Mouse (Mus musculus) myocyte (in vitro differentiated cells): Measurements from ENCODE around the gene Skp1a. TPM values are rescaled to one million over a fixed set of nuclear protein-coding genes. Genes with fewer than 3 reads are reported as not detected.

Experiments used
- H3K27me3 ChIP-seq: one replicate; pipeline ENCODE4 v1.6.1; 2011; ENCODE audit not compliant: control insufficient read depth, insufficient read depth, insufficient read length
- H3K36me3 ChIP-seq: one replicate; pipeline ENCODE4 v1.6.1; 2011; ENCODE audit not compliant: control insufficient read depth, insufficient read depth
- H3K4me2 ChIP-seq: one replicate; pipeline ENCODE4 v1.6.1; 2011; ENCODE audit warnings: low read depth, control low read depth
- H3K4me3 ChIP-seq: one replicate; pipeline ENCODE4 v1.5.1; 2011; ENCODE audit warnings: mild to moderate bottlenecking, control low read depth, moderate library complexity
- H3K79me2 ChIP-seq: one replicate; pipeline ENCODE4 v1.6.1; 2011; ENCODE audit not compliant: control insufficient read depth, insufficient read depth
- H3ac ChIP-seq: one replicate; pipeline ENCODE4 v1.6.1; 2011; ENCODE audit not compliant: control insufficient read depth, insufficient read length
- CEBPB ChIP-seq: IDR thresholded peaks from 2 replicates; pipeline ENCODE4 v1.6.1; 2011; ENCODE audit warnings: mild to moderate bottlenecking, moderate library complexity; ENCODE audit not compliant: poor library complexity, insufficient read depth, severe bottlenecking
- E2F4 ChIP-seq: IDR thresholded peaks from one replicate; pipeline ENCODE4 v1.6.1; 2011; ENCODE audit warnings: mild to moderate bottlenecking, control low read depth, moderate library complexity; ENCODE audit not compliant: insufficient read depth
- MAX ChIP-seq: IDR thresholded peaks from one replicate; pipeline ENCODE4 v1.6.1; 2011; ENCODE audit warnings: low read depth, mild to moderate bottlenecking, control low read depth
- MYOD1 ChIP-seq, 3 experiments: IDR thresholded peaks; one replicate each; pipeline ENCODE4 v1.6.1; 2011; ENCODE audit warnings: control low read depth in 2 of 3, low read depth in 2 of 3, mild to moderate bottlenecking in 2 of 3, moderate library complexity in 1 of 3; ENCODE audit not compliant: insufficient read length in 2 of 3, control insufficient read depth in 1 of 3
- MYOG ChIP-seq, 3 experiments: IDR thresholded peaks; one replicate each; pipeline ENCODE4 v1.6.1; 2011; ENCODE audit warnings: control low read depth in 2 of 3, low read depth in 2 of 3, mild to moderate bottlenecking in 2 of 3; ENCODE audit not compliant: insufficient read length in 2 of 3, control insufficient read depth in 1 of 3, insufficient read depth in 1 of 3
- POLR2A ChIP-seq: IDR thresholded peaks from one replicate; pipeline ENCODE4 v1.6.1; 2011; ENCODE audit warnings: low read depth, mild to moderate bottlenecking, control low read depth, moderate library complexity; ENCODE audit not compliant: insufficient read length
- POLR2AphosphoS2 ChIP-seq: IDR thresholded peaks from one replicate; pipeline ENCODE4 v1.6.1; 2011; ENCODE audit warnings: low read depth, control low read depth; ENCODE audit not compliant: insufficient read length
- REST ChIP-seq: IDR thresholded peaks from one replicate; pipeline ENCODE4 v1.6.1; 2011; ENCODE audit warnings: mild to moderate bottlenecking, control low read depth, moderate library complexity; ENCODE audit not compliant: insufficient read depth, insufficient read length
- SRF ChIP-seq: IDR thresholded peaks from one replicate; pipeline ENCODE4 v1.6.1; 2011; ENCODE audit warnings: low read depth; ENCODE audit not compliant: control insufficient read depth, insufficient read length
- TCF12 ChIP-seq: IDR thresholded peaks from one replicate; pipeline ENCODE4 v1.6.1; 2011; ENCODE audit warnings: mild to moderate bottlenecking, control low read depth; ENCODE audit not compliant: poor library complexity, insufficient read depth, severe bottlenecking
- TCF3 ChIP-seq: IDR thresholded peaks from one replicate; pipeline ENCODE4 v1.6.1; 2011; ENCODE audit warnings: low read depth, control low read depth; ENCODE audit not compliant: insufficient read length
- USF1 ChIP-seq: IDR thresholded peaks from one replicate; pipeline ENCODE4 v1.6.1; 2011; ENCODE audit warnings: low read depth, mild to moderate bottlenecking, control low read depth, moderate library complexity
- polyA plus RNA-seq: library from polyadenylated mRNA; unstranded; fragments of >200 nt; fragmentation: generic; extraction: Trizol; gene quantifications from one replicate; pipeline ENCODE4 v1.2.1, GENCODE M21; 2012; ENCODE audit warnings: missing spikeins

Skp1a gene
- polyA plus RNA-seq, 1 experiment, result 168 TPM

- H3K36me3 ChIP-seq, result no peaks in the 10 kb centered on the region
- no peak overlapping the region for H3ac ChIP-seq
- H3K27me3 ChIP-seq, result no peaks in the 10 kb centered on the region
- H3K4me3 ChIP-seq, result no peak overlapping the region
- TF ChIP-seq CEBPB (no peak), MAX (no peak)
- peaks cover 7% of the 10 kb centered on the region for H3K79me2 ChIP-seq
- no peak overlapping the region for H3K4me2 ChIP-seq
Measured at GRCm38 (mm10) chr11:52227466-52228226, 4.1 kb upstream of the Skp1a start.

DNA sequence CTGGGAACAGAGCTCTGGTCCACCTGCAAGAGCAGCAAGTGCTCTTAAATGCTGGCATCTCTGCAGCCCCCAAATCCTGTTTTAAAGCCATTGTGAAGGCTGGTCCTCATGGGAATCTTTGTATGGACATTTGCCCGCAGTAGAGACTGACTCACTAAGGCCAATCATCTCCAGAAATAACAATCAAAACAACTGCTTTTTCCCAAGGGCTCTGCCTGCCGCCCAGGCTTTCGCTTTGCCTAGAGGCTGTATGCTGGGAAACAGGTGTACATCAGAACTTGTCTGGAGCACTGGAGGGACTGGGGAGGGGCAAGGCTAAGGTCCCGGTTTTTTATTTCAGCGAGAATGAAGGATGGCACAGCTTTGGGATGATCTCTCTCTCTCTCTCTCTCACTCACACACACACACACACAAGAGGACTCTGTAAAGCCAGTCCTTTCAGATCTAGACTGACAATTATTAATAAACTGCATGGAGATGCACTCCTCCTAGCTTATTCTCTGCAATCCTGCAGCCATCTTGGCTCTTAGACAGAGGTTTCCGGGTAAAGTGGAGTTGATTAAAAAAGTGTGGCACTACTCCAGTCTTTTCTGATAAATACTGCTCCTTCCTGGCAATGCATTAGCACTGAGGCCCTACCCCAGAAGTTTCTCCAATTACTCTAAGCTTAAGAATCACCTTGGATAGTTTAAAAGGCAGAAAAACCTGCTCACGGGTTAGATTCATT lies 2.9 kb upstream of the Skp1a start:
- Histone ChIP-seq H3ac (no peak overlapping the region), H3K4me2 (peak overlapping the region; percentile 70), H3K4me3 (no peak overlapping the region), H3K27me3 (no peaks in the 10 kb centered on the region), H3K36me3 (no peaks in the 10 kb centered on the region), H3K79me2 (peaks cover 20% of the 10 kb centered on the region)
- TF ChIP-seq TCF12 (no peak), POLR2AphosphoS2 (no peak), MYOG (IDR thresholded peaks at IDR 0.05; ENCODE audit: control insufficient read depth in 1 of 3, insufficient read depth in 1 of 3, insufficient read length in 2 of 3, low read depth in 2 of 3) (peak in 2 of 3 experiments; percentile 39 to 52), SRF (no peak), MYOD1 (IDR thresholded peaks at IDR 0.05; ENCODE audit: control insufficient read depth in 1 of 3, insufficient read length in 2 of 3, low read depth in 2 of 3) (peak; percentile 27 to 73 (median 57))

- Histone ChIP-seq H3ac (no peak overlapping the region), H3K4me3 (peak overlapping the region; percentile 82)
- TF ChIP-seq CEBPB (no peak), MAX (no peak), USF1 (no peak), TCF12 (no peak), POLR2A (no peak), MYOG (IDR thresholded peaks at IDR 0.05; ENCODE audit: control insufficient read depth in 1 of 3, insufficient read depth in 1 of 3, insufficient read length in 2 of 3, low read depth in 2 of 3) (no peak)
Measured at GRCm38 (mm10) chr11:52230694-52231093, 1.1 kb upstream of the Skp1a start.

DNA sequence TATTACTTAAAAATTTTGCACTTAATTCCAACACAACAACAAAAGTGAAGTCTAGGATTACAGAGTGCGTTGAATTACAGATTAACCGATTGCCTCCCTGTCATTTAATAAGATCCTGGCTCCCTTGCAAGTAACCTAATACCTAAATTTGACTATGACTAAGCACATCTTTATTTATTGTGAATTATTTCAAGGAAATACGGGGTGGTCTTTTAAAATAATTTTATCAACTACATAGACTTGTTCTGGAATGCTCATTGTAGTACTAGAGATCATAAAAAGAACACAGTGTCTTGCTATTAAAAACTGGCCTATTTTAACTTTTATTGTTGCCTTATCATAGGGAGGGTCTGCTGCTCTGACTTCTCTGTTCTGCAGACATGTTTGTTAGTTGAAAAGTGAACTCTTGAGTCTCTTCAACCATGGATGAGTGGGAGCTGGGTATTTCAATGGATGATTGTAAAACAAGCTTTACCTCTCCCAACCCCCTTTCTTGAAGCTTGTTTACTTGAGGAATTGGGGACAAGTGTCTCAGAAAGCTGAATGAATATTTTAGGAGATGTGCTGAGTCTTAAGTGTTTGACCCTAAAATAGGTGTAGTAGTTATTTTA lies 1.4 kb downstream of the Skp1a start:
- H3K4me2 ChIP-seq, result peak overlapping the region; percentile 90
- TF ChIP-seq TCF12 (no peak), MYOG (IDR thresholded peaks at IDR 0.05; ENCODE audit: control insufficient read depth in 1 of 3, insufficient read depth in 1 of 3, insufficient read length in 2 of 3, low read depth in 2 of 3) (no peak), SRF (no peak), TCF3 (no peak), USF1 (no peak), MAX (no peak)
- peaks cover 62% of the 10 kb centered on the region for H3K79me2 ChIP-seq
- no peaks in the 10 kb centered on the region for H3K27me3 ChIP-seq
- H3K36me3 ChIP-seq, result peaks cover 10% of the 10 kb centered on the region
- no peak overlapping the region for H3ac ChIP-seq
- peak overlapping the region; percentile 82 for H3K4me3 ChIP-seq

More at GRCm38 (mm10) chr11:52230694-52231093, 1.1 kb upstream of the Skp1a start:
- H3K79me2 ChIP-seq, result peaks cover 38% of the 10 kb centered on the region
- H3K4me2 ChIP-seq, result peak overlapping the region; percentile 57
- no peaks in the 10 kb centered on the region for H3K27me3 ChIP-seq
- H3K36me3 ChIP-seq, result no peaks in the 10 kb centered on the region

- Histone ChIP-seq H3K4me2 (peak overlapping the region; percentile 90), H3K27me3 (no peaks in the 10 kb centered on the region), H3K4me3 (no peak overlapping the region), H3ac (no peak overlapping the region), H3K79me2 (peaks cover 69% of the 10 kb centered on the region), H3K36me3 (peaks cover 18% of the 10 kb centered on the region)
- no peak for TF ChIP-seq REST
- TF ChIP-seq E2F4, result no peak
- TF ChIP-seq MAX, result no peak
- no peak for TF ChIP-seq TCF3
- TF ChIP-seq USF1, result no peak
- TF ChIP-seq MYOD1 (IDR thresholded peaks at IDR 0.05; ENCODE audit: control insufficient read depth in 1 of 3, insufficient read length in 2 of 3, low read depth in 2 of 3), result no peak
- TF ChIP-seq TCF12, result no peak
- TF ChIP-seq CEBPB, result no peak
- TF ChIP-seq POLR2A, result no peak
- TF ChIP-seq POLR2AphosphoS2, result no peak
- no peak for TF ChIP-seq MYOG (IDR thresholded peaks at IDR 0.05; ENCODE audit: control insufficient read depth in 1 of 3, insufficient read depth in 1 of 3, insufficient read length in 2 of 3, low read depth in 2 of 3)
- TF ChIP-seq SRF, result no peak
Measured at GRCm38 (mm10) chr11:52233906-52234305, 2.1 kb downstream of the Skp1a start.
